Mouse (Mus musculus) spleen, adult 18-20 months (tissue): ENCODE results near the gene Sf3b5.

ENCODE experiments used
- DNase-seq, 2 experiments: peaks; one replicate each; pipeline ENCODE4 v3.0.0; 2022; ENCODE audit warnings: mixed read lengths in 2 of 2

Sf3b5 gene

DNA sequence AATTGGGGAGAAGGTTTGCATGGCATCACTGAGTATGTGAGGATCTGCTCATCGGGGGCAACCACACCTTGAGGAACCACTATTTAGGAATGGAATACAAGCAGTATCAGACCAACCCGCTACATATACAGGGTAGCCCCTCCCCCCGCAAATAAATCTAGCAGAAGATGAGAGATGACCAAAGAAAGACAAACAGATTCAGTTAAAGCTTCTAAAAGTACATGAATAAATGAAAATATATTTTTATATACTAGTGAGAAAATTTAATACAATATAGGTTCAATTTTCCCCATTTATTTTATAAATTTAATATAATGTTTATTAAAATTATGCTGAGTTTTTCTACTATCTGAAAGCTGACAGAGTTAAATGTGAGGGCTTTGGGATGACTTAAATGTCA is at the start of gene Sf3b5:
Gene Sf3b5 (plus strand): TSS at position 301 of the 400 bp plus-strand sequence.
- no peak for DNase-seq

DNA sequence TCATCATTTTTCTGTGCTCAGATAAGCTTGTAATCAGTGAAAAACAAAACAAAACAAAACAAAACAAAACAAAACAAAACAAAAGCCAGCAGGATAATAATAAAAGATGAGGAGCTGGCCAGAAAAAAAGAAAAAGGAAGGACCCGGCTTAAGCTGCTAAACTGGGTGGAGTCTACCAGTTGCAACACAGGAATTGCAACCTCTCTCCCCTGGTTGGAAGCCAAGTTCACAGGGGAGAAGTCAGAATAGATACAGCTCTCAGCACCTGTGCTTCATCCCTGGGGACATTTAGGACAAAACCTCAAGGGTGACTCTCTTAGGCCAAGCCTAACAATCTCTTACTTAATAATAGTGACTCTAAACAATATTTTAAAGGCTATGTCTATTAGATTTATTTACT is 49.3 kb upstream of the Sf3b5 start:
- DNase-seq: no peak

DNA sequence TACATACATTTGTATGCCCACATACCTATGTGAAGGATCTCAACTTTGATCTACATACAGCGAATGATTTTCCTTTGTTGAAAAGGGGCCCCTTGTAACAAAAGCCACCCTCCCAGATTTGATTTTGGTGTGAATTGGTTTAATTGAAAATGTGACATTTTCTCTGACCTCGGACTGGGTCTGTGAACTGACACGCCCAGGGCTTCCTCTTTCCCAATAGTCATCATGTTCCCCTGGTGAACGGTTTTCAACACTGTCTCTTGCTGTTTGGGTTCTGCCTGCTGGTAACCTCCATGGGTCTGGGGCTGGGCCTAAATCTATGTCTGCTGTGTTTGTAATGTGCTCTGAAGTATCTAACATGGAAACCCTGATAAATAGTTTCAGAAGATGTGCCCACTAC is 47.9 kb upstream of the Sf3b5 start:
- no peak for DNase-seq

DNA sequence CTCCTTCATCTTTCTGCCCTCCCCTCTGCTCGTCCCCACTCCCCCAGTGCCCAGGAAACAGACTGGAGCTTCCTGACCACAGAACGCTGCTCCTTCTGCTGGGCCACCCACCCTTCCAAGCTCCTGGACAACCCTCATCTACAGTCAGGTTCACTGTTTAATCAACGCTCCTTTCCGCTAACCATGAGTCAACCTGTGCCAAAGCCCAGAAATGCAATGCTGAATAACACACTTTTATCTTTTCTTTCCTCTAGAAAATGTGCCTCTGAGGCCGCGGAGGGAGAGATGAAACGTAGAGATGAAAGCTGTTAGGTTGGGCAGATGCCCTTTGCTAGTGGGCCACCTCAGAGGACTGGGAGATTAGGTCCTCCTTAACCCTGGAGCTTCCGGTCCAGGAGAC is 43.6 kb upstream of the Sf3b5 start:
- no peak for DNase-seq

DNA sequence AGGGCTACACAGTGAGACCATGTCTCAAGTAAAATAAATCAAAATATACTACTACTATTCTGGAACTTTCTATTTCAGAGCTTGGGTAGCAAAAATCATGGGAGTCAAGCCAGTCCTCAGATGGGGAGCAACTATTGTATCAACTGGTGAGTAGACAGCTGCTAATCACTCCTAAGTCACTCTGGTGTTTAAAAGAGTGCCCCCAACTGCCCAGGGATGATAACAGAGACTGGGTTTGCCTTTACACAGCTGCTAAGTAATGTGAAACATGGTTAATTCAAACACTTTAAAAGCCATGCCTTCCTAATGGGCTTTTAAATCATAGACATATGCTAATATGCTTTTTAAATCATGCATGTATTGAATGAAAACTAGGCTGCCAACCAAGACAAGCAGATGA is 42.9 kb upstream of the Sf3b5 start:
- DNase-seq: no peak

DNA sequence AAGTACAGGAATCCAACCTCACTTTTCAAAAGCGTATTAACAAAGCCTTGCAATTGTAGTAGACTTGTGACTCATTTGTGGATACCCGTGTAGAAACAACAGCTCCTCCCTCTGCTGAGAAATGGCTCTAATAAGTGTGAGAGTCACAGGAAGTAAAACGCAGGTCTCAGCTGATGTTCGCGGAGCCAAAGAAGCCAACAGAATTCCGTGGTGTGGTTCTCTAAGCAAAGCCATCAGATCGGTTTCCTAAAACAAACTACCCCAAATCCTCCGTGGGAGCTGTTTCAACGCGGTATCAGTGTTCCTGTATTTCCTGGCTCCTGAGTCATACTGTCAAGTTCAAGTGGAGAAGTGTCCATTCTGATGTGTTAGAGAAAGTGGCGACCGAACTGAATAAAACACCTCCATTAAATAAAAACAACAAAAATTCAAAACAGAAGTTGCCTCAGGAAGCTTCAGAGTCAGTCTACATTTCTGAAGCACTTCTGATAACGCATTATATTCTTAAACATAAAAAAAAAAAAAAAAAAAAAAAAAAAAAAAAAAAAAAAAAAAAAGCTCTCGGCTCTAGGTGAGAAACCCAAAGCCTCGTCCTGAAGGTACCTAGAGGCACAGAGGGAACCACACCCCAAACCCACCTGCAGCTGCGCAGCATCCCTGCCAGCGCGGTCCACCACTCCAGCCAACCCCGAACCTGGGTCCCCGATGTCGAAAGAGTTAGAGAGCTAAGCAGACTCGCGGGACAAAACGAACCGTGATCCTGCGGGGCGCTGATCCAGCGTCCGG is 41.6 kb upstream of the Sf3b5 start:
- no peak for DNase-seq

DNA sequence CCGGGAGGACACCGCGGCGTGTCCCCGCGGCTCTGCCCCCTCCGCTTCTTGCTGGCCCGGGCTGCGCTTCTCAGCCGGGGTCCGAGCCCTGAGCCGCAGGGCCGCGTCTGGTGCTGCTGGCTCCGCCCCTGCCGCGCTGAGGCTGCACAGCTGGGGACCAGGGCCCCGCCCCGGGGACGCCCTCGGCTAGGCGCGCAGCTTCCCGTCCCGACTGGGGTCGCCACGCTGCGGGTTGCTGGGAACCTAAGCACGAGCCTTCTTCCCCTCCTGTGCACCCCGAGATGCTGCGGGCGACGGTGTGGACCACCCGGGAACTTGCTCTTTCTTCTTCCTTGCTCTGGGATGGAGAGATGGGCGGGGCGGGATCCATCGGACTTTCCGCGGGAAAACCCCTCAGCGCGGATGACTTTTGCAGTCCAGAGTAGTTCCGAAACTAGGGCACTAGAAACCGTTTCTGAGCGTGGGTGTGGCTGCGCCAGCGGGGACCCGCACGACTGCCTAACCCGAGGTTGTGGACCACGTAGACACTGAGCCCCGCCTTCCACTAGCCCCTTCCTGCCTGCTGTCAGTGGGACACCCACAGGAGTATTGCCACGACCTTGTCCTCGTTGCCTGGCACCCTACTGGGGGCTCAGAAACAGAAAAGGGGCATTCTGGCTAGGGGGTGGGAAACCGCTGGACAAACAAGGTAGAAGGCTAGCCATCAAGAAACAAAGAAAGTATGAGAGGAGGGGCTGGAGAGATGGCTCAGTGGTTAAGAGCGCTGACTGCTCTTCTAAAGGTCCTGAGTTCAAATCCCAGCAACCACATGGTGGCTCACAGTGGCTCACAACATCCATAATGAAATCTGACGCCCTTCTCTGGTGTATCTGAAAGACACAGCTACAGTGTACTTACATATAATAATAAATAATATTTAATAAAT is 40.7 kb upstream of the Sf3b5 start, which contains the start of gene Stx11:
Gene Stx11 (minus strand): TSS at position 148 of the 925 bp plus-strand sequence.
- peak; percentile 74 to 86 for DNase-seq

DNA sequence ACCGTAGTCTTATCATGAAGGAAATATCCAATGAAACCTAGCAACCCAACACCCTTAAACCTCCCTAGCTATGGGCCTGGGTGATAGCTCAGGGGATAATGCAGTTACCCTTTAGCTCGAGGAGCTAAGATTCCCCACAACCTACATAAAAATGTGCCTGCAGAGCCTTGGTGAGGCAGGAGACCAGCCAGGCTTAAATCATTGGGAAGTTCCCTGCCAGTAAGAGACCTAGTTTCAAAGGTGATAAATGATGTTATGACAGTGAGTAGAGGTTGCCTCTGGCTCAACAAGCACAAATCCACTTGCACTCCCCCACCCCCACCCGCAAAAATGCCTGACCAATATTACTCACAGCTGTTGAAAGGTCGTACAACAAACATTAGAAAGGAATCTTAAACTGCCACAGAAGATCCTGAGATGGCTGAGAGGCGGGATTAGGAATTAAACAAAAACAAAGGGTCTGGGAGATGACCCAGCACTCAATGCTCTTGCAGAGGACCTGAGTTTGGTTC is 39.4 kb upstream of the Sf3b5 start:
- DNase-seq: no peak

DNA sequence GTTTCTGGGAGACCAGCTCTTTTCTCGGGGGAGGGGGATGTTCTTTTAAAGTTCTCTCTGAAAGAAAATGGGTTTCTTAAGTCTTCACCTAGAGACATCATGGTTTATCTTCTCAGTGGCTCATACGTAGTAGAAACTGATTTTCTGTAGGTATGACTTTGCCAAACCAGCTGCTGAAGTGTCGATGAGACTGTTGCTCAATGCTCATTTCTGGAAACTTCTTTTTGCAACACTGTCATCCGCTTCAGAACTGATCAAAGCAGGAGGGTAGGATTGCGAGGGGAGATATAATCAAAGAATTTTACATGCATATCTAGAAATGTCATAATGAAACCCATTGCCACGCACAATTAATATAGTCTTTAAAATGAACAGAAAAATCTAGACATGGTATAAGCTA is 30.6 kb upstream of the Sf3b5 start:
- DNase-seq: no peak

DNA sequence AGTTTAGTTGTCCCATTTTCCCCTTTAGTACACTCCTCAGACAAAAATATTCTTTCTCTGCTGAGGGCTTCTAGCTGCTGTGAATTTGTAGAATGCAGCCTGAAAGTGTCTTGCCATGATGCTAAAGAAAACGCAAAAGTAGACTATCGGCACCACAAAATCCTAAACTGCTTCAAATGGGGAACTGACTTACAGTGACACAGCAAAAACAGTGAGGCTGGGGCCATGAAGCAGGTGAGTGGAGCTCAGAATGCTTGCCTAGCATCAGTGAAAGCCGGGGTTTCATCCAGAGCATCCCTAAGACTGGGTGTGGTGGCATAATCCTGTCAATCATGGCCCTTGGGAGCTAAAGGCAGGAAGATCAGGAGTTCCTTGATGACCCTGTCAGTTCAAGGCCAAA is 29.7 kb upstream of the Sf3b5 start:
- DNase-seq: no peak

DNA sequence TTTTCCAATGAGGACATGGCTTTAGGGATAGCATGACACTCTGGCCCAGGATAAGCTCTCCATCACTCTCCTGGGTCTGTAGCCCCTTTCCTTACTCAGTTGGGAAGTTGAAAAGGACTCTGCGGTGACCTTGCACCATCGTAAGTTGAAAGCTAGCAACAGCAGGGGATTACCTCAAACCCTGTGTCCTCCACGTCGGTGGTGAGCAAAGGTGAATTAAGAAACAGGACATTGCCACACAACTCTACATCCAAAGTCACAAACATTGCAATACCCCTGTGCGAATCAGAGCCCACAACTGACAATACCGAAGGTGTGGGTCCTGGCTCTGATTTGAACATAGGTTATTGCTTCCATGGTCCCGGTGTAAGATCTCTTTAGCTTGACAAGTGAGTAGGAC is 29.2 kb upstream of the Sf3b5 start:
- DNase-seq: no peak

DNA sequence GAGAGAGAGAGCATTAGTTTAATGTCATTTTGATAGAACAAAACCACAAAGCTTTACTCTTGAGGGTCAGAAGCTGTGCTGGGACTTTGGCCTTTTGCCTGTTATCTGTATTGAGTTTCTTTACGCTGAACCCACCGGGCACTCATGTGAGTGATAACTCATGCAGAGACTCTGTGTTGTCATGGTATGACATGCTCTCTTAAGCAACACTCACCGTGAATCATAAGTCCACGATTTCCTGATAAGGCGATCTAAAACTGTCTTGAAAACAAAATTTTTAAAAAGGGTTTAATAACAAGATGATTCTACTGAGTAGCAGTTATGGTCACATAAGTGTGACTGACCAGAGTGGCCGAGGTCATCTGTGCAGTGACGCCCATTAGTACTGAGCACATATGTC is 28.6 kb upstream of the Sf3b5 start:
- no peak for DNase-seq

DNA sequence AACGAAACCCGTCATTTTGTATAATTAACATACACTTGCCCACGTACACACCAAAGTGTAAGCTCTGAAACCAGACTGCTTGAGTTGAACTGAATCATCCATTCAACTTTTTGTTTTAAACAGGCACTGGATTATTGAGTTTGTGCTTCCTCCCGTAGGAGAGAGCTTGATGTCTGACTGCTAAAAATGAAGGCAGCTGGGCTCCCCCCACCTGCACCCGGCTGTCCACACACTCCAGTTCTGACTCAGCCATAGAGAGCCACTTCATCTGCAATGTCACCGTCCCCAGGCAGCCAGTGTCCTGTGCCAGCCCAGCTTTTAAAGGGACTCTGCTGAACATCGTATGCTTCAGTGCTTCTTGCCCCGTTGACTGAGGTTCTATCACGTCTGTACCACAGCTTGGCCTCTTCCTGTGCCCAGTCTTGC is 27.3 kb upstream of the Sf3b5 start:
- DNase-seq: no peak

DNA sequence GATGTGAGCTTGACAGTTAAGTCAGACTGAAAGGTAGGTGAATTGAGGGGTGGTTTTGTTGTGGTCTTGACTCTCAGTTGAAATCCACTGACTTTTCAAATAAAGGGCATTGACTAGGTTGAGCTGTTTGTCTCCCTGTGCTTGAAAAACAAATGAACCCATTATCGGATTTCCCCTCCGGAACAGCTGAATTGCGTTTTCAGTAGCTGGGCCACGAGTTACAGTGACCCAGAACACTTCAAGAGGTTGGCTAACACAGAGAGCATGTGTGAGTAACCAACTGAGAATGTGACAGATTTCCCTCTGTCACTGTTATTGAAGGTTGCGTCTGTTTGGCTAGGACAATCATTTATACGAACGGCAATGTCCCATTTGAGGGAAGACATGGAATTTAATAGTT is 24.1 kb upstream of the Sf3b5 start:
- DNase-seq: no peak

DNA sequence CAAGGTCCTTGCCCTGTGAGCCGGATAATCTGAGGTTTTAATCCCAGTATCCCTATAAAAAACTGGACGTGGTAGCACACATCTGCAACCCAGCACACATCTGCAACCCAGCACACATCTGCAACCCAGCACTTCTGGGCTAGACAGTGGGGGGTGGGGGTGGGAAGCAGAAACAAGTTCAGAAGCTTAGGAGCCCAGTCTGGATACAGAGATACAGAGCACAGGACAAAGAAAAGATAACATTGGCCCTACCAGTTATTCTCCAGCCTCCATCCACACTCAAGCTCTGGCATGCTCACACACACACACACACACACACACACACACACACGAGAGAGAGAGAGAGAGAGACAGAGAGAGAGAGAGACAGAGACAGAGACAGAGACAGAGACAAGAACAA is 21.6 kb upstream of the Sf3b5 start:
- no peak for DNase-seq

DNA sequence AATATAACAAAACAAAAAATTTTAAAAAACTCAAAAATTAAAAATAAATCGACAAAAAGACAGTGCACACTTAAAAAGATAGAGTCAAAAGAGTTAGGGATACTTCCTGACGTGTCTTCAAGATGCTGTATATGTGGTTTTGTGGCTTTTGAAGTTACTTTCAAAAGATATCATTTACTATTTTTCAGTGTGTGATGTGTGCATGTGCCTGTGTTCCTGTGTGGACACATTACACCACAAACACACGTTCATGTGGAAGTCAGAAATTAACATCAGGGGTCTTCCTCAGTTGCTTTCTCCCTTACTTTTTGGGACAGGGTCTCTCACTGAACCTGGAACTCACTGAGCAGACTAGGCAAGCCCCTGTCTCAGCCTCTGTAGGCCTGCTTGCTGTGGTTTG is 20.1 kb upstream of the Sf3b5 start:
- no peak for DNase-seq

DNA sequence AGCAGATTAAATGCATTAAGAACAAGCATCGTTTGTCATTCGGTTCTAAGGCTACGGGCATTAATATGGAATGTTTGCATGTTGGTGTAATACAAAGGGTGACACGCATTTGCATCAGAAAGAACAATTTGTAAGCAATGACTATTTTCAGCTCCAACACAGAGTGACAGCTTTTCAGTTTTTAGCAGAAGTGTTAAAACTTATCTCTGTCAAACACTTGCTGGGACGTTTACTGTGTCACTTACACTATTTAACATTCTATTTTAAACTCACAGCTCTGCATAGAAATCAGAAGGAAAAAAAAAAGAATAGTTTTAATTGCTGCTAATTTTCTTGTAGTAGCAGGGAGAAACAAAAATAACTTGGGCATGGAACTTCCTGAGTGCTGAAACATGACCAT is 18.7 kb upstream of the Sf3b5 start:
- DNase-seq: no peak

DNA sequence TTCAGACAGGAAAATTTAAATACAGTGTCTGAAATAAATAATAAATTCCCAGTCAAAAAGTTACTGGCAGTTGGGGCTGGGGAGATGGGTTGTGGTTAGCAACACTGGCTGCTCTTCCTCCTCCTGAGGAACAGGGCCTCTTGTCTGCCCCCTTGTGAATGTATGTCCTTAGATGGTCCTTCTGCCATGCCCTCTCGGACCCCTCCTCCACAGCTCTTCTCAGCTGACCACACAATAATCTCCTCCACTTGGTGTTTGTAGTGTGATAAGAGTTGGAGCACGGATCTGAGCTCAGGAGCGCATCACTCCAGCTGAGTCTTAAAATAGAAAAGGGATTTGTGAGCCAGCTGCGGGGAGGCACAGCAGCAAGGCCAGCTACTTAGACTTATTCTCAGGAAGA is 18.2 kb upstream of the Sf3b5 start:
- DNase-seq: no peak

DNA sequence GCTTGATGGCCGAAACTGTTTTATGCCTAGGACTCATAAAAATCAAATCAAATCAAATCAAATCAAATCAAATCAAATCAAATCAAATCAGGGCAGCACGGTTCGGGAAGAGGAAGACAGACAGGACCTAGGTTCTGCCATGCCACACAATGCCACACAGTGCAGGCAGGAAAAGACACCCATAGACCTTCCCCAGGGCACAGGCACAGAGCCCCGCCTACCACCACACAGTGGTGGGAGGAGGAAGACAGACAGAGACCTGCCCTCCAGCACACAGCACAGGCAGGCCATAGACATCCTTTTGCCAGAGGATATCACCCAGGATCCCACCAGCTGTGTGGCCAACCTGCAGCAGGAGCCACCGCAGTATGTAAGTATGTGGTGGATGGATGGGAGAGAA is 13.2 kb upstream of the Sf3b5 start:
- no peak for DNase-seq

DNA sequence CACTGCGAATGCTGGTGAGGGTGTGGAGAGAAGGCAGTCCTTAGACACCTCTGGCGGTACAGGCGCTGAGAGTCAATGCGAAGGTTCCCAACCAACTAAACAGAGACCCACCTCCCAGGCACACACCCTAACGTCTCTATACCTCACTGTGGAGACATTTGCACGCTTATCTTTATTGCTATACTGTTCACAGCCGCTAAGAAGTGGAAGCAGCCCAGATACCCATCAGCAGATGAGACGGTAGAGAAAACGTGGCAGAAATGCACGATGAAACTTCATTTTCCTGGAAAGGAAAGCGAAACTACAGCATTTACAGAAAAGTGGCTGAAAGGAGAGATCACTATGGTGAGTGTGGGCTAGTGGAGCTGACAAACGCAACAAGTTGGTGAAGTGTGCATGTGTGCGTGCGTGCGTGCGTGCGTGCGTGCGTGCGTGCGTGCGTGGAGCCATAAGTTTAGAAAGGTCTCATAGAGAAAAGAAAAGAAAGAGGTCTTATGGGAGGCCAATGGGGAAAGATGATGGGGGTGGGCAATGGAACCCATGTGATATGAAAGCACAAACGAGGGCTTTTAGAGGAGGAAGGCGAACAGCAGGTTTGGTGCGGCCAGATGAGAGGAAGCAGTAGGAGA is 11.6 kb upstream of the Sf3b5 start:
- DNase-seq: no peak

DNA sequence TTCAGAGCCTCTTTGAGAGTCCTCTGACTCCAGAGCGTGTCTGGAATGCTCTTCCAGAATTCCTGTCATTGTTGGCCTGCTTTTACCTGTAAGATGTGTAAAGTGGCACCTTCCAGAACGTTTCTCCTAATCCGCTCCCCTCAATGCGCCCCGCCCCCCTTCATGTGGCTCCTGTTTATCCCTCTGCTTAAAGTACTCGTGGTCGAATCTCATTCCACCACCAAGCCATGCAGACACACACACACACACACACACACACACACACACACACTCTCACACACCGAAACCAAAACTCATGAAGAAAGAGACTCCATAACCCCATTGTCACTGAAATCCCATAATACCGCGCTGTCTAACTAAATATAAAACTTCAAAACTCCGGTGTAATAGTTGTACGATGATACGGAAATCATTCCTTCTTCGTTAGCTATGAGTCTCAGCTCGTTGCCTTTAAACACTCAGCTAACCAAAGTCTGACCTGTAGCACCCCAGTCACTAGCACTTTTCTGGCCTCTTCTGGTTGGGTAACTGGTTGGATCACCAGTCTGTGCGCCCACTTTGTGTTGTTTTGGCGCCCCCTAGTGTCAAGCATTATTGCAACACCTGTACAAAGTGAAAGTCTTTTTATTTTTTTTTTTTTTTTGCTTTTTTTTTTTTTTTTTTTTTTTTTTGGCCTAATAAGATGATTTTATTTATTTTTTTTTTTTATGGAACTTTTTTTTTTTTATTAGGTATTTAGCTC is 8.2 kb upstream of the Sf3b5 start:
- peak; percentile 43 to 83 for DNase-seq

DNA sequence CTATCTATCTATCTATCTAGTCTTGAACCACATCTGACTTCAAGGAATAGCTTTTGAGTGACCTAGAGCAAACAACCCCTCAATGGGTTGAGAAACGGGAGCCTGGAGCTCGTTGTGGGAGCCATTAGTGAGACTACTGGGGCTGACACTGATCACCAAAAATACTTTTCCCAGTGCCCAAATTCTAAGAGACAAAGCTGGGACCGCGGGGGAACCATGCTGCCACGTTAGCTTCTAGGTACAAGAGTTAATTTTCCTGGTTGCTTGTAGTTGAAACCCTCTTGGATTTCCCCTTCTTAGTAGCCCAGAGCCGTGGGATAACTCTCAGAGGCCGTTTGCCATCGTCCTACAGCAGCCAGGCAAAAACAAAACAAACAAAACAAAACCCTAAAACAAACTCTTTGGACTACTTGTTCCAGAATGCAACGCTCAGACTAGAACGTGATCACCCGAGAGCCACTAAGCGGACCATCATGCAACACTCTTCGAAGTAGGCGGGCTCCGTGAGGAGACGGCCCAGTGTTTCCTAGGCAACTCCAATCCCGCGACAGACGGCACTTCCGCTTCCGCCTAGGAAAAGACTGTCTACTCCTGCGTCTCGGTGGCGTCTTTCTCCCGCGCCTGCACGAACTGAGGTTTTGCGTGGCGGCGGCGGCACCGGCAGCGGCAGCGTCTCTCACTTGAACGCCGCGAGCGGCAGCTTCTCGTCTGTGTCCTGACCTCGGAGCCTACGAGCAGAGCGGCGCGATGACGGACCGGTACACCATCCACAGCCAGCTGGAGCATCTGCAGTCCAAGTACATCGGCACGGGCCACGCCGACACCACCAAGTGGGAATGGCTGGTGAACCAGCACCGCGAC is 3.0 kb downstream of the Sf3b5 start:
- peak; percentile 86 for DNase-seq
